Mouse (Mus musculus) embryonic fibroblast, embryonic 13.5 days (primary cell): ENCODE data around the gene Pop5. TPM values are rescaled to one million over a fixed set of nuclear protein-coding genes. Genes with fewer than 3 reads are reported as not detected.

Experiments
- H3K27ac ChIP-seq: 2 replicates; pipeline ENCODE4 v1.5.1; 2012; ENCODE audit warnings: low read length, control low read depth, inconsistent platforms; ENCODE audit not compliant: insufficient read depth
- H3K4me1 ChIP-seq: 2 replicates; pipeline ENCODE4 v1.6.1; 2011; ENCODE audit warnings: low read length; ENCODE audit not compliant: control insufficient read depth, insufficient read depth
- H3K4me3 ChIP-seq: 2 replicates; pipeline ENCODE4 v1.5.1; 2011; ENCODE audit warnings: mild to moderate bottlenecking, control low read depth, low read length; ENCODE audit not compliant: insufficient read depth
- CTCF ChIP-seq: IDR thresholded peaks from 2 replicates; pipeline ENCODE4 v1.5.1; 2011; ENCODE audit warnings: mild to moderate bottlenecking, control low read depth, low read length, moderate library complexity, borderline replicate concordance; ENCODE audit not compliant: insufficient read depth
- POLR2A ChIP-seq: IDR thresholded peaks from 2 replicates; pipeline ENCODE4 v1.6.1; 2011; ENCODE audit warnings: low read depth, mild to moderate bottlenecking, control low read depth, low read length, moderate library complexity
- polyA plus RNA-seq: library from polyadenylated mRNA; stranded (reverse); fragments of >200 nt; gene quantifications from 2 replicates; pipeline ENCODE4 v1.2.4, GENCODE M21; 2011; ENCODE audit warnings: low read depth; ENCODE audit not compliant: missing spikeins, insufficient read length

Gene Pop5
- polyA plus RNA-seq, result 18.6 and 22.8 TPM in 2 replicates

- Histone ChIP-seq H3K27ac (peak within 1 kb of the TSS; percentile 3; the same call in 1 of the 2 replicates), H3K4me1 (0 out of 2 replicates have a peak, but pooled peaks cover 3% of the 10 kb centered on the region), H3K4me3 (peak within 1 kb of the TSS; percentile 57)
- TF ChIP-seq POLR2A (no peak), CTCF (peak; percentile 89)
These were observed at the start of gene Pop5 for GRCm38 (mm10) chr5:115235786-115236263. Pop5 (plus strand) TSS chr5:115235836.

- H3K4me3 ChIP-seq, result no peak overlapping the region
- 0 out of 2 replicates have a peak, but pooled peaks cover 2% of the 10 kb centered on the region for H3K4me1 ChIP-seq
- H3K27ac ChIP-seq, result no peak overlapping the region
- TF ChIP-seq CTCF (no peak), POLR2A (no peak)
These were observed 49.1 kb upstream of the Pop5 start for GRCm38 (mm10) chr5:115186371-115187073.

- Histone ChIP-seq H3K4me1 (0 out of 2 replicates have a peak, but pooled peaks cover 2% of the 10 kb centered on the region), H3K4me3 (no peak overlapping the region), H3K27ac (peak overlapping the region; percentile 48; the same call in 1 of the 2 replicates)
- TF ChIP-seq CTCF, result peak; percentile 48; the same call in 1 of the 2 replicates
- peak; percentile 81 for TF ChIP-seq POLR2A
These were observed 48.2 kb upstream of the Pop5 start for GRCm38 (mm10) chr5:115187188-115188131.

DNA sequence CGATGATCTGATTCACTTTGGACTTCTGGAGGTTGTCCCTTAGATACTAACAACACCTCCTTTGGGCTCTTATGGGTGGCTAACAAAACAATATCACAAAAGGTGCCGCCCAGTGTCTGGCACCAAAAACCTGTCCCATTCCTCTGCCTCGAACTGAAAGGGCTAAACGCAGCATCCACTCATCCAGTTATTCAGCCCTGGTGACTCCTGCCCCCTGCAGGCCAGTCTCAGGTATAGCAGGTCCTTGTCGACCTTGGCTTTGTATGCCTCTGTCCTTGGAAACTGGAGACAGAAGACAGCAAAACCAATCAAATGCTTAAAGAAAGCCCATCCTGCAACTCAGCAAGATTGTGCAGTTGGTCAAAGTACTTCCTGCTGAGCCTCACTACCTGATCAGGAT lies 46.8 kb upstream of the Pop5 start:
- 0 out of 2 replicates have a peak, but pooled peaks cover 2% of the 10 kb centered on the region for H3K4me1 ChIP-seq

GRCm38 (mm10) chr5:115190081-115190480 lies 45.6 kb upstream of the Pop5 start:
- TF ChIP-seq POLR2A, result no peak
- no peak for TF ChIP-seq CTCF
- H3K4me3 ChIP-seq, result no peak overlapping the region
- H3K27ac ChIP-seq, result no peak overlapping the region
- 0 out of 2 replicates have a peak, but pooled peaks cover 2% of the 10 kb centered on the region for H3K4me1 ChIP-seq

More for the DNA sequence above, 46.8 kb upstream of the Pop5 start:
- TF ChIP-seq POLR2A (no peak), CTCF (peak; percentile 58; the same call in 1 of the 2 replicates)
- Histone ChIP-seq H3K4me3 (no peak overlapping the region), H3K27ac (no peak overlapping the region)

- TF ChIP-seq CTCF (no peak), POLR2A (no peak)
- Histone ChIP-seq H3K4me1 (no peaks in the 10 kb centered on the region), H3K27ac (no peak overlapping the region), H3K4me3 (no peak overlapping the region)
These were observed 43.5 kb upstream of the Pop5 start for GRCm38 (mm10) chr5:115191880-115192827.

- TF ChIP-seq POLR2A (no peak), CTCF (no peak)
- H3K4me1 ChIP-seq, result no peaks in the 10 kb centered on the region
- H3K4me3 ChIP-seq, result no peak overlapping the region
- H3K27ac ChIP-seq, result no peak overlapping the region
These were observed 42.8 kb upstream of the Pop5 start for GRCm38 (mm10) chr5:115192828-115193195.

DNA sequence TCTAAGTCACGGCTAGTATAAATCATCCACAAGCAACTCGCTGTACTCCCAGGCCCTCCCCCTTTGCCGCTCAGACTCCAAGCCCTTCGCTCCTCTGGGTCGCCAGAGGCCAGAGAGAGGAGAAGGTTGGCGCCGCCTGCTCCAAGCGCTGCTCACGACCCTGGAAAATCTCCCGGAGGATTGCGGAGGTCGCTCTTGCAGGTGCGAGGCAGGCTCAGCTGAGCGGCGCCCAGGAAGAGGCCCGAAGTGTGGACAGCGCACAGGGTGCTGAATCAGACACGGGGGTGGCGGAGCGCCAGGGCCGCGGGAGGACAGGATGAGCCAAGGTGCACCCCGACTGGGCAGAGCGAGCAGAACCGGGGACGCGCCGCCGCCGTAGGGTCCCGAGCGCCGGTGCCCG lies 42.4 kb upstream of the Pop5 start:
- Histone ChIP-seq H3K4me3 (no peak overlapping the region; the same call in 1 of the 2 replicates), H3K4me1 (no peaks in the 10 kb centered on the region), H3K27ac (no peak overlapping the region)
- TF ChIP-seq POLR2A (no peak), CTCF (no peak)
